Mouse (Mus musculus): ENCODE measurements around the gene Iqgap3. TPM values are rescaled to one million over a fixed set of nuclear protein-coding genes. Genes with fewer than 3 reads are reported as not detected.

The Iqgap3 gene
- total RNA-seq (2021): under 1 TPM; 0.21 to 0.41 TPM
- long read RNA-seq, experiment 1: 0 reads
- long read RNA-seq, experiment 2, partial matches to known transcripts: 1 of 1 reads
- long read RNA-seq, experiment 2, other reads (novel, unspliced or antisense): 0 of 1 reads

GRCm38 (mm10) chr3:88081345-88082223 is at the start of gene Iqgap3:
Gene Iqgap3 (plus strand): TSS chr3:88081971.
- peak; percentile 19; the same call in 1 of the 2 replicates for TF ChIP-seq CTCF (IDR thresholded peaks at IDR 0.05)
- peak within 1 kb of the TSS; percentile 35 for H3K4me3 ChIP-seq
- H3K27ac ChIP-seq: peak within 1 kb of the TSS; percentile 52
- DNase-seq (ENCODE audit: extremely low spot score in 1 of 2, low spot score in 2 of 2): peak; percentile 85
- intact Hi-C loops (cut with DNase I): no loop called here

DNA sequence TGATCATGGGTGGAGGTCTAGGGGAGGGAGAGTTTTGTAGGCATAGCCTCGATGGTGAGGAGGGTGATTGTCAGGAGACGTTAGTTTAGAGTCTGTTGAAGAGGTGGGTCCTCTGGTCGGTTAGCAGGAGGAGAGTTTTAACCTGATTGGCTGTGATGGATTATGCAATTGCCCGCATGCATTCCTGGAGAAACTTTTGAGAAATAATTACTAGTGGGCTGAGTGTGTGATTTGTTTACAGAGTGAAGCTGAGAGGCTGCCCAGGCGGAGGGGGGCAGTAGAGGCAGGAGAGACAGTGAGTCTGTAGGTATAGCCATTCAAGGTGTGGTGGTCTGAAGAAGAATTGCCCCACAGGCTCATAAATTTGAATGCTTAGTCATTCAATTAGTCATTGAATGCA is 48.3 kb upstream of the Iqgap3 start:
- no peak for DNase-seq (ENCODE audit: extremely low spot score in 1 of 2, low spot score in 2 of 2)
- Histone ChIP-seq H3K4me3 (no peak overlapping the region), H3K27ac (no peak overlapping the region)
- intact Hi-C loops (cut with DNase I): no loop called here
- TF ChIP-seq CTCF (IDR thresholded peaks at IDR 0.05): no peak

DNA sequence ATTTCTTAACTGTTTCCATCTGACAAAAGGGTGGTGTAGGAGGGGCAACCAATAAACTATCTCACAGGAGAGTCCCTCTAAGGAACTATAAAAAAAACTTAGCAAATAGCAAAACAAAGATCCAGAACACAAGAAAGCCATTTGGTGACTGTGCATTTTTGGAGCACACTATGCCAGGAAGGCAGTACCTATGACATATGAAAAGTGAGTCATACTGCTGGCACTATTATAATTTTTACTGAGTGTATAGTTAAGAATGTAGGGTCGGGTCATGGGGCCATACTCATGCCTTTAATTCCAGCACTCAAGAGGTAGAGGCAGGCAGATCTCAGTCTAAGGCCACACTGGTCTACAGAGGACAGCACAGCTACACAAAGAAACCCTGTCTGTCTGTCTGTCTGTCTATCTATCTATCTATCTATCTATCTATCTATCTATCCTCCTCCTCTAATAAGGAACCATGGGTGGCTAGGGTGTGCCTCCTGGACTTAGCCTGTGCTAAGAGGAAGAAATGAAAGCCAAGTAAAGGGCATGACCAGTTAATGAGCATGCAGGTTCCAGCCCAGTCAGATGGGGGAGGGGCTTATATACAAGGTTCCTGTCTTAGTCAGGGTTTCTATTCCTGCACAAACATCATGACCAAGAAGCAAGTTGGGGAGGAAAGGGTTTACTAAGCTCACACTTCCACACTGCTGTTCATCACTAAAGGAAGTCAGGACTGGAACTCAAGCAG is 46.0 kb upstream of the Iqgap3 start:
- no peak for TF ChIP-seq CTCF (IDR thresholded peaks at IDR 0.05)
- Histone ChIP-seq H3K27ac (no peak overlapping the region), H3K4me3 (no peak overlapping the region)
- DNase-seq (ENCODE audit: extremely low spot score in 1 of 2, low spot score in 2 of 2): no peak
- intact Hi-C loops (cut with DNase I): no loop called here

- peak within 1 kb of the TSS; percentile 60 for H3K27ac ChIP-seq
- peak within 1 kb of the TSS; percentile 61 for H3K4me3 ChIP-seq
- TF ChIP-seq CTCF (IDR thresholded peaks at IDR 0.05): no peak
- DNase-seq (ENCODE audit: extremely low spot score in 1 of 2, low spot score in 2 of 2): peak; percentile 77 to 82
- intact Hi-C loops (cut with DNase I): no loop called here
Observed at GRCm38 (mm10) chr3:88042661-88043421, 38.9 kb upstream of the Iqgap3 start, which contains the start of gene Gpatch4. Gene Gpatch4 (plus strand): TSS chr3:88043108.

- Histone ChIP-seq H3K27ac (no peak overlapping the region), H3K4me3 (no peak overlapping the region)
- intact Hi-C loops (cut with DNase I): no loop called here
- TF ChIP-seq CTCF (IDR thresholded peaks at IDR 0.05): no peak
- DNase-seq (ENCODE audit: extremely low spot score in 1 of 2, low spot score in 2 of 2): no peak
Observed at GRCm38 (mm10) chr3:88049532-88049931, 32.2 kb upstream of the Iqgap3 start.

- no peak for TF ChIP-seq CTCF (IDR thresholded peaks at IDR 0.05)
- intact Hi-C loops (cut with DNase I): no loop called here
- peak overlapping the region; percentile 96 for H3K4me3 ChIP-seq
- DNase-seq (ENCODE audit: extremely low spot score in 1 of 2, low spot score in 2 of 2): no peak
- no peak overlapping the region for H3K27ac ChIP-seq
Observed at GRCm38 (mm10) chr3:88057030-88057429, 24.7 kb upstream of the Iqgap3 start.

DNA sequence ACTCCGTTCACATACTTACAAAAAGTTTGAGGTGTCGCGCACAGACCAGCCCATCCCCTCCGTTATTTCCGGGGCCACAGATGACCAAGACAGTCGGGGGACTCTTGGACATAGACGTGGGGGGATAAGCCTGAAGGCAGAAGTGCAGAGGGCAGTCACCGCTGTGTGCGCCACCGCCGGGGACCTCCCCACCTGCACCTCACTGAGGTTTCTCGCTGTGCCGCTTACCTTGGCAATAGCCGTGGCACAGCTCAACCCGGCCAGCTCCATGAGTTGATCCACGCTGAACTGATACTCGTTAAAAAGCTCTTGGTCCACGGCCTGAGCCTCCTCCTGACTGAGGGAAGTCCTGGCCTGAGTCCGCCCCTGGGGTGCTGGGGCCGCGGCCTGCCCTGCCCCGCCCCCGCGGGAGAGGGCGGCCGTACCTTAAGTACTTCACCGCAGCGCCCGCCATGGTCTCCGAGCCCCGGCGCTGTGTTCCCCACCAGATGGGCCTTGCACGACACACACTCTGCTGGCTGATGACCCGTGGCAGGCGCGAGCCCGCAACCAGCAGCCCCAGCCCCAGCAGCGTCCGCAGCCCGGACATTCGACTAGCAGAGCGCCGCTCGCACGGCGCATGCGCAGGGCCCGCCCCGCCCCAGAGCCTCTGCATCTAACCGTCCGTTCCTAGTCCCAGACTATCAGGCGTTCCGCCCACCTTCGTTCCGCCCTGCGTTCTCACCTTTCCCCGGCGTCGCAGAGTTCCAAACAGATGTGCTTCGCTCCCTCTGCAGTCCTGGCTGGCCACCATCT is 23.7 kb upstream of the Iqgap3 start, which contains the start of gene Naxe:
Gene Naxe, minus strand, starts transcription at position 594 of the 795 bp plus-strand sequence.
- DNase-seq (ENCODE audit: extremely low spot score in 1 of 2, low spot score in 2 of 2): peak; percentile 82
- Histone ChIP-seq H3K4me3 (peak within 1 kb of the TSS; percentile 96), H3K27ac (peak within 1 kb of the TSS; percentile 89)
- no peak for TF ChIP-seq CTCF (IDR thresholded peaks at IDR 0.05)
- intact Hi-C loops (cut with DNase I): no loop called here

DNA sequence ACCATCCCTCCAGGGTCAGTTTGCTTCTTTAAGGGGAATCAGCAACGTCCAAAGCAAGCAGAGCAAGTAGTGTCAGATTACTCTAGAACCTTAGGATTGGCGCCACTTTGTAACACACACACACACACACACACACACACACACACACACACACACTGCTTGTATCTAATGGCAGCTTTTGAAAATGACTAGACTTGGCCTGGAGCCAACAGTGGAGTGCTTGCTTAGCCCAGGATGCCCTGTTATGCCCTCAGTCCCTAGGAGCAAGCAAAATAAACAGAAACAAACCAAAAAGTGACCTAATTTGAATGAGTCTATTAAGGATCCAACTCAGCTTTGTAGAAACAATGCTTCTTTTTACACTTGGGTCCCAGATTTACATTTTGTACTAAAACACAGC is 13.4 kb upstream of the Iqgap3 start:
- intact Hi-C loops (cut with DNase I): no loop called here
- no peak overlapping the region for H3K4me3 ChIP-seq
- DNase-seq (ENCODE audit: extremely low spot score in 1 of 2, low spot score in 2 of 2): no peak
- H3K27ac ChIP-seq: no peak overlapping the region
- no peak for TF ChIP-seq CTCF (IDR thresholded peaks at IDR 0.05)

GRCm38 (mm10) chr3:88071783-88072182 is 10.0 kb upstream of the Iqgap3 start:
- TF ChIP-seq CTCF (IDR thresholded peaks at IDR 0.05): peak; percentile 95
- peak; percentile 79 to 93 for DNase-seq (ENCODE audit: extremely low spot score in 1 of 2, low spot score in 2 of 2)
- no peak overlapping the region for H3K27ac ChIP-seq
- intact Hi-C loops (cut with DNase I): loop anchor here (1.0 to 2.0 kb wide), 3 partner anchors 61 to 136 kb away; no protein-coding TSS in a partner anchor
- no peak overlapping the region for H3K4me3 ChIP-seq

GRCm38 (mm10) chr3:88073631-88074030 is 8.1 kb upstream of the Iqgap3 start:
- intact Hi-C loops (cut with DNase I): no loop called here
- DNase-seq (ENCODE audit: extremely low spot score in 1 of 2, low spot score in 2 of 2): no peak
- TF ChIP-seq CTCF (IDR thresholded peaks at IDR 0.05): no peak
- Histone ChIP-seq H3K4me3 (no peak overlapping the region), H3K27ac (no peak overlapping the region)

All from left cerebral cortex, adult 2 months (tissue).